Mouse (Mus musculus): ENCODE data around the gene Erbb3. TPM values are rescaled to one million over a fixed set of nuclear protein-coding genes. Genes with fewer than 3 reads are reported as not detected.
"Not testable (repeated sequence)": the region's sequence is repeated elsewhere in the genome, so short reads cannot be mapped to it uniquely, and the experiment has no call there.

Erbb3 gene
- polyA plus RNA-seq (2011; ENCODE audit: insufficient read depth, insufficient read length, low read depth, missing spikeins): 39.4 and 41.7 TPM in 2 replicates

DNA sequence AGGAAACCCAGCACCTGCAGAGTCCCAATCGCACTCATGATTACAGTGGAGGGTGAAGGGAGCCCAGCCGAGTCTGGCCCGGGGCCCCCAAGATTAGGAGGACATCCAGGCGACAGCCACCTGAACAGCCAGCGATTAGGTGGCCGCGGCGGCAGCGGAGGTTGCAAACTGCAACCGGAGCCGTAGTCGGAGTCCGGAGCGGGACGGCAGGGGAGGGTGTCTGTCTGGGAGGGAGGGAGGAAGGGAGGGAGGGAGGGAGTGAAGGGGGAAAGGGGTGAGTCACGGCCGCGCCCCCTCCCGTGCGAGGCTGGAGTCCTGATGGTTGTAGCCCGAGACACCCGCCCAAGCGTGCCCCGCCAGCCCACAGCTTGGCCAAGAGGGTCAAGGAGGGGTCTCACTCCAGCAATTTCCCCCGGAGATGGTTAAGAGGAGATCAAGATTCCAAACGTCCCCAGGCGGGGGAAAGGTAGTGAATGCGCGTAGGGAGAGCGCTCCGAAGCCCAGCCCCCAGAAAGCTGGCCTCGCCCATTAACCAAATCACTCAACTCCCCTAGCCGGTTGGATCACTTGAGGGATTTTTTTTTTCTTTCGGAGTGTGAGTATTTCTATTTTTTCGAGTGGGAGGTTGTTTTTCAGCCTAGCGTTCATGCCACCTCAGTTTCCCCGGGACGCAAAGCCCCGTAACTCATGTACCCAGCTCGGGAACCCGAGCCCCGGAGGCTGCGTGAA lies at the start of gene Erbb3:
TSS of gene Erbb3 (minus strand) at position 189 of the 729 bp plus-strand sequence.
- no peaks in the 10 kb centered on the region for H3K9me3 ChIP-seq (replicated peaks; ENCODE audit: control insufficient read depth, insufficient read depth, low read length, poor library complexity, severe bottlenecking)
- H3K9ac ChIP-seq (ENCODE audit: low read depth, poor library complexity, severe bottlenecking): peak within 1 kb of the TSS; percentile 91
- no peaks in the 10 kb centered on the region for H3K27me3 ChIP-seq (ENCODE audit: control insufficient read depth, insufficient read depth, low read length, poor library complexity, severe bottlenecking)
- no peaks in the 10 kb centered on the region for H3K36me3 ChIP-seq (ENCODE audit: control insufficient read depth, insufficient read depth, low read length, poor library complexity, severe bottlenecking)
- TF ChIP-seq POLR2A (IDR thresholded peaks at IDR 0.05; ENCODE audit: insufficient read depth, low read length) (no peak), EP300 (IDR thresholded peaks at IDR 0.05; ENCODE audit: insufficient read depth, low read depth, low read length) (0 out of 2 replicates have a peak, but pooled peaks have one; percentile 56)
- peak within 1 kb of the TSS; percentile 79 for H3K27ac ChIP-seq (ENCODE audit: insufficient read depth, low read length)
- H3K4me1 ChIP-seq (ENCODE audit: control insufficient read depth, insufficient read depth, low read length): peaks cover 6% of the 10 kb centered on the region
- H3K4me3 ChIP-seq (ENCODE audit: low read depth, low read length): peak within 1 kb of the TSS; percentile 91

DNA sequence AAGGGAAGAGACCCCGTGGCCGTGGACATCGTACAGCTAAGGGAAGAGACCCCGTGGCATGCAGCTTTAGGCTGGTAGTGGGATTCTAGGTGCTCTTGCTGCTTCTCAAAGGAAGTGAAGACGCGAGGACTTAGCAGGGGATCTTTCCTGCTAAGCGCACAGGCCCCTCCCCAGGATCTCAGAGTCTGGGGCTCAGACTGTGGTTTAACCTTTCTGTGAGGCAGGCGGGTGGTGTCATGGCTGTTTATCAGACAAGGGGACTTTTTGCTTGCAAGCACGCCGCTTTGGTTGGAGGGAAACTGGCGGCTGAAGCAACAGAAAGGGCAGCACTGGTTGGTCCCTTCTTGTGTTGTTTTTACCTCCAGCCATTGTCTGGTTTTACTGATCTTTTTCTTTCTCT lies 47.6 kb upstream of the Erbb3 start:
- Histone ChIP-seq H3K9ac (ENCODE audit: low read depth, poor library complexity, severe bottlenecking) (no peak overlapping the region), H3K27ac (ENCODE audit: insufficient read depth, low read length) (no peak overlapping the region), H3K27me3 (ENCODE audit: control insufficient read depth, insufficient read depth, low read length, poor library complexity, severe bottlenecking) (no peaks in the 10 kb centered on the region), H3K36me3 (ENCODE audit: control insufficient read depth, insufficient read depth, low read length, poor library complexity, severe bottlenecking) (no peaks in the 10 kb centered on the region), H3K4me3 (ENCODE audit: low read depth, low read length) (no peak overlapping the region), H3K9me3 (replicated peaks; ENCODE audit: control insufficient read depth, insufficient read depth, low read length, poor library complexity, severe bottlenecking) (no peaks in the 10 kb centered on the region), H3K4me1 (ENCODE audit: control insufficient read depth, insufficient read depth, low read length) (peaks cover 15% of the 10 kb centered on the region)
- TF ChIP-seq CTCF (IDR thresholded peaks at IDR 0.05; ENCODE audit: low read depth, low read length) (no peak), EP300 (IDR thresholded peaks at IDR 0.05; ENCODE audit: insufficient read depth, low read depth, low read length) (no peak), POLR2A (IDR thresholded peaks at IDR 0.05; ENCODE audit: insufficient read depth, low read length) (no peak)

DNA sequence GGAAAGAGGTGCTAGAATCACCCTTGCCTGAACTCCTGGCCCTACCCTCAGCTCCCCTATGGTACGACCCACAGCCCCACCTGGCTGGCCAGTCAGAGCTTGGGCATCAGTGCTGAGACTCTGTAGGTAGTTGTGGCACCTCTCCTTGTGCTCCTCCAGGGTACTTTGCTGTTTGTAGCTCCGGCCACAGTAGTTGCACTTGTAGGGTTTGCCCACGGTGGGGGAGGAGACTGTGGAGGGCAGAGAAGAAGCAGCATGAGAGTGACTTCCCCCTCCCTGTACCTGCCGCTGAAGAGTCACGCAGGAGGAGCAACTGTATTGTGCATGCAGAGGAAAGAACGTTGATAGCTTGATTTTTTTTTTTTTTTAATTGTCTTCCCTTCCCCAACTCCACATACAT lies 47.1 kb upstream of the Erbb3 start:
- no peak for TF ChIP-seq EP300 (IDR thresholded peaks at IDR 0.05; ENCODE audit: insufficient read depth, low read depth, low read length)
- TF ChIP-seq CTCF (IDR thresholded peaks at IDR 0.05; ENCODE audit: low read depth, low read length): no peak
- no peak for TF ChIP-seq POLR2A (IDR thresholded peaks at IDR 0.05; ENCODE audit: insufficient read depth, low read length)
- Histone ChIP-seq H3K4me3 (ENCODE audit: low read depth, low read length) (no peak overlapping the region), H3K27me3 (ENCODE audit: control insufficient read depth, insufficient read depth, low read length, poor library complexity, severe bottlenecking) (no peaks in the 10 kb centered on the region), H3K27ac (ENCODE audit: insufficient read depth, low read length) (no peak overlapping the region), H3K9me3 (replicated peaks; ENCODE audit: control insufficient read depth, insufficient read depth, low read length, poor library complexity, severe bottlenecking) (no peaks in the 10 kb centered on the region), H3K9ac (ENCODE audit: low read depth, poor library complexity, severe bottlenecking) (no peak overlapping the region), H3K4me1 (ENCODE audit: control insufficient read depth, insufficient read depth, low read length) (peaks cover 15% of the 10 kb centered on the region), H3K36me3 (ENCODE audit: control insufficient read depth, insufficient read depth, low read length, poor library complexity, severe bottlenecking) (no peaks in the 10 kb centered on the region)

DNA sequence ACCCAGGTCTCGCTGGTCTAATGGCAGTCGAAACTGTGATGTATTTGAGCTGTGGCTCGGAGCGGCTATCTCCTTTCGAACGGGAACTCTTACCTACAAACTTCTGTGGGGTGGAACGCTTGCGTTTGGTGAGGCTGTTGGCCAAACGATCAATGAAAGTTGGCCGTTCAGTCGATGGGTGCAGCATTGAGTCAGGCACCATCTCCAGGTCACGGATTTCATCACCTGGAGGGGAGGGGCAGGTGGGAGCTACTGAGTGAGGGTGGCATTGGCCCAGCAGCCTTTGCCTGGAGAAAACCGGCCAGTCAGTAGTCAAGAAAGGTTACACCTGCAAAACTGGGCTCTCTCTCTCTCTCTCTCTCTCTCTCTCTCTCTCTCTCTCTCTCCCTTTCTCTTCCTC lies 46.2 kb upstream of the Erbb3 start:
- peaks cover 15% of the 10 kb centered on the region for H3K4me1 ChIP-seq (ENCODE audit: control insufficient read depth, insufficient read depth, low read length)
- no peaks in the 10 kb centered on the region for H3K36me3 ChIP-seq (ENCODE audit: control insufficient read depth, insufficient read depth, low read length, poor library complexity, severe bottlenecking)
- H3K9ac ChIP-seq (ENCODE audit: low read depth, poor library complexity, severe bottlenecking): no peak overlapping the region
- TF ChIP-seq POLR2A (IDR thresholded peaks at IDR 0.05; ENCODE audit: insufficient read depth, low read length) (no peak), CTCF (IDR thresholded peaks at IDR 0.05; ENCODE audit: low read depth, low read length) (no peak), EP300 (IDR thresholded peaks at IDR 0.05; ENCODE audit: insufficient read depth, low read depth, low read length) (no peak)
- H3K4me3 ChIP-seq (ENCODE audit: low read depth, low read length): no peak overlapping the region
- no peaks in the 10 kb centered on the region for H3K27me3 ChIP-seq (ENCODE audit: control insufficient read depth, insufficient read depth, low read length, poor library complexity, severe bottlenecking)
- H3K9me3 ChIP-seq (replicated peaks; ENCODE audit: control insufficient read depth, insufficient read depth, low read length, poor library complexity, severe bottlenecking): no peaks in the 10 kb centered on the region
- no peak overlapping the region for H3K27ac ChIP-seq (ENCODE audit: insufficient read depth, low read length)

DNA sequence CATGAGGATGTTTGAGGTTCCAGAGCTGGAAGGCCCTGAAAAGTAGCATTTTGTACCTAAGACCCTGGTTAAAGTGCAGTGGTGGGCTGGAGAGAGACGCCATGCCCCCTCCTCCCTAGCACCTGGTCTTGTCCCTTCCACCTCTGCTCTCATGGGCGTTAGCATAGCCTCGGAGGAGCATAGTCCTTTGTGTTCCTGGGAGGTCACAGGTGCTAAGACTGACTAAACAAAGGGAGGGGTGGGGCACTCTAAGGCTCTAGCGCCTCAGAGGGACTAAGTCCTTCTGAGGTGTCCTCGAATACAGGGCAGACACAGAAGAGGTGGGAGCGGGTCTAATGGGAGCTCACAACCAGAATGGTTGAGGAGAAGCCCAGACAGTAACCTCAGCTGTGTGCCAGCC lies 42.1 kb upstream of the Erbb3 start:
- peak overlapping the region; percentile 32 for H3K27ac ChIP-seq (ENCODE audit: insufficient read depth, low read length)
- TF ChIP-seq CTCF (IDR thresholded peaks at IDR 0.05; ENCODE audit: low read depth, low read length) (no peak), EP300 (IDR thresholded peaks at IDR 0.05; ENCODE audit: insufficient read depth, low read depth, low read length) (peak; percentile 94), POLR2A (IDR thresholded peaks at IDR 0.05; ENCODE audit: insufficient read depth, low read length) (no peak)
- no peak overlapping the region for H3K4me3 ChIP-seq (ENCODE audit: low read depth, low read length)
- no peaks in the 10 kb centered on the region for H3K27me3 ChIP-seq (ENCODE audit: control insufficient read depth, insufficient read depth, low read length, poor library complexity, severe bottlenecking)
- no peak overlapping the region for H3K9ac ChIP-seq (ENCODE audit: low read depth, poor library complexity, severe bottlenecking)
- H3K4me1 ChIP-seq (ENCODE audit: control insufficient read depth, insufficient read depth, low read length): peaks cover 11% of the 10 kb centered on the region
- no peaks in the 10 kb centered on the region for H3K36me3 ChIP-seq (ENCODE audit: control insufficient read depth, insufficient read depth, low read length, poor library complexity, severe bottlenecking)
- H3K9me3 ChIP-seq (replicated peaks; ENCODE audit: control insufficient read depth, insufficient read depth, low read length, poor library complexity, severe bottlenecking): no peaks in the 10 kb centered on the region

DNA sequence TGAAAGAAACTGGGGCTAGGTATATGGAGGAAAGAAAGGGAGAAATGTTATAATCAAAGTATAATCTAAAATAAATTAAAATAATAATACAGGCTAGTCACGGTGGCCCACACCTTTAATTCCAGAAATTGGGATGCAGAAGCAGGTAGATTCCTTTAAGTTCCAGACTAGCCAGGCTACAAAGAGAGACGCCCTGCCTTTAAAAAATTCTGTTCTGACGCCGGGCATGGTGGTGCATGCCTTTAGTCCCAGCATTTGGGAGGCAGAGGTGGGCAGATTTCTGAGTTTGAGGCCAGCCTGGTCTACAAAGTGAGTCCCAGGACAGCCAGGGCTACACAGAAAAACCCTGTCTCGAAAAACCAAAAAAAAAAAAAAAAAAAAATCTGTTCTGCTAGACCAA lies 40.9 kb upstream of the Erbb3 start:
- not testable (repeated sequence) for H3K4me3 ChIP-seq (ENCODE audit: low read depth, low read length); H3K27me3 ChIP-seq (ENCODE audit: control insufficient read depth, insufficient read depth, low read length, poor library complexity, severe bottlenecking); H3K36me3 ChIP-seq (ENCODE audit: control insufficient read depth, insufficient read depth, low read length, poor library complexity, severe bottlenecking); H3K27ac ChIP-seq (ENCODE audit: insufficient read depth, low read length); H3K9ac ChIP-seq (ENCODE audit: low read depth, poor library complexity, severe bottlenecking); H3K9me3 ChIP-seq (replicated peaks; ENCODE audit: control insufficient read depth, insufficient read depth, low read length, poor library complexity, severe bottlenecking)
- H3K4me1 ChIP-seq (ENCODE audit: control insufficient read depth, insufficient read depth, low read length): peaks cover 11% of the 10 kb centered on the region

All from ES-Bruce4 (cell line).